Mouse (Mus musculus) layer of hippocampus, adult 2 months (tissue): ENCODE measurements around the gene Spsb4. TPM values are rescaled to one million over a fixed set of nuclear protein-coding genes. Genes with fewer than 3 reads are reported as not detected.

Source experiments
- DNase-seq, 2 experiments: peaks; one replicate each; pipeline ENCODE4 v3.0.0; 2022; ENCODE audit warnings: low spot score in 2 of 2
- H3K27ac ChIP-seq: fragments of 200-600 bp; 2 replicates; pipeline ENCODE4 v1.8.1; 2022
- H3K4me3 ChIP-seq: fragments of 200-600 bp; 2 replicates; pipeline ENCODE4 v1.8.1; 2022; ENCODE audit warnings: mild to moderate bottlenecking
- CTCF ChIP-seq: fragments of 200-600 bp; conservative IDR thresholded peaks from 2 replicates; pipeline ENCODE4 v1.8.1; 2022; ENCODE audit warnings: antibody characterized with exemption, mild to moderate bottlenecking, moderate library complexity
- long read RNA-seq, 2 experiments: library from polyadenylated mRNA; stranded (forward); transcript quantifications; one replicate each; pipeline ENCODE4 v2.0.0; 2021; ENCODE audit warnings: borderline mapping rate in 2 of 2
- total RNA-seq, 2 experiments: library from RNA; stranded (reverse); gene quantifications; 2 replicates each; pipeline ENCODE4 v1.2.3; 2021

The Spsb4 gene
- total RNA-seq, result 1 to 10 TPM; 4.9 to 5.1 TPM
- long read RNA-seq, experiment 1, transcript Spsb4-201 (3 exons, 2,720 nt), result major isoform, 5 of 6 reads
- long read RNA-seq, experiment 1, partial matches to known transcripts, result 0 of 6 reads
- long read RNA-seq, experiment 1, other reads (novel, unspliced or antisense), result 1 of 6 reads
- long read RNA-seq, experiment 2, transcript Spsb4-201 (3 exons, 2,720 nt), result major isoform, 8 of 10 reads
- long read RNA-seq, experiment 2, partial matches to known transcripts, result 0 of 10 reads
- long read RNA-seq, experiment 2, other reads (novel, unspliced or antisense), result 2 of 10 reads

DNA sequence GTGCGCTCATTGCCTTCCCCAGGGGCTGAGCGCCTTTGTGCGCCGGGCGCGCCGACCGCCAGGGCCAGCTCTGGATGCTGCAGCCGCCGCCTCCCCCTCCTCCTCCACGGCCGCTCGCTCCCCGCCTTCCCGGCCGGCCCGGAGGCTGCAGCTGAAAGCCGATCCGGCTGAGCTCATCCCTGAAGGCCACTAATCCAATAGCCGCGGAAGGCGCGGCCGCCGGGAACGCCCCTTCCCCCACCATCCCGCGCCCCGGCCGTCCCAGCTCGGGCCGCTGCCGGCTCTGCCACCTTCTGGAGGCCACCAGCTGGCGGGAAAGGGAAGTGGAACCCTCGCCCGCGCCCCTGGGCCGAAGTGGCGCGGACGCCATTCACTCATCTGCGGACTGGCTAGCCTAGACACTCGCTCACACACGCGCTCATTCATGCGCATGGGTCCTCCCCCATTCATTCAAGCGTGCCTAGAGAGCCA, at the start of gene Spsb4:
Gene Spsb4, minus strand, starts transcription at position 167 of the 471 bp plus-strand sequence.
- peak within 1 kb of the TSS; percentile 70 for H3K4me3 ChIP-seq
- H3K27ac ChIP-seq, result peak within 1 kb of the TSS; percentile 82
- TF ChIP-seq CTCF, result peak; percentile 73
- DNase-seq, result peak; percentile 64 to 67

- TF ChIP-seq CTCF, result no peak
- no peak for DNase-seq
- no peak overlapping the region for H3K4me3 ChIP-seq
- H3K27ac ChIP-seq, result no peak overlapping the region
These were observed 49.1 kb upstream of the Spsb4 start for GRCm38 (mm10) chr9:97067761-97068160.

- no peak for DNase-seq
- no peak overlapping the region for H3K27ac ChIP-seq
- no peak overlapping the region for H3K4me3 ChIP-seq
- TF ChIP-seq CTCF, result no peak
These were observed 47.2 kb upstream of the Spsb4 start for GRCm38 (mm10) chr9:97065885-97066284.

GRCm38 (mm10) chr9:97065216-97065615, 46.6 kb upstream of the Spsb4 start:
- no peak for TF ChIP-seq CTCF
- Histone ChIP-seq H3K4me3 (no peak overlapping the region), H3K27ac (no peak overlapping the region)
- no peak for DNase-seq

GRCm38 (mm10) chr9:97064161-97064560, 45.5 kb upstream of the Spsb4 start:
- Histone ChIP-seq H3K4me3 (no peak overlapping the region), H3K27ac (no peak overlapping the region)
- no peak for TF ChIP-seq CTCF
- no peak for DNase-seq

GRCm38 (mm10) chr9:97061696-97062095, 43.1 kb upstream of the Spsb4 start:
- no peak for DNase-seq
- Histone ChIP-seq H3K27ac (no peak overlapping the region), H3K4me3 (no peak overlapping the region)
- TF ChIP-seq CTCF, result no peak

GRCm38 (mm10) chr9:97056541-97057338, 38.1 kb upstream of the Spsb4 start:
- Histone ChIP-seq H3K4me3 (no peak overlapping the region), H3K27ac (no peak overlapping the region)
- DNase-seq, result no peak
- TF ChIP-seq CTCF, result no peak

DNA sequence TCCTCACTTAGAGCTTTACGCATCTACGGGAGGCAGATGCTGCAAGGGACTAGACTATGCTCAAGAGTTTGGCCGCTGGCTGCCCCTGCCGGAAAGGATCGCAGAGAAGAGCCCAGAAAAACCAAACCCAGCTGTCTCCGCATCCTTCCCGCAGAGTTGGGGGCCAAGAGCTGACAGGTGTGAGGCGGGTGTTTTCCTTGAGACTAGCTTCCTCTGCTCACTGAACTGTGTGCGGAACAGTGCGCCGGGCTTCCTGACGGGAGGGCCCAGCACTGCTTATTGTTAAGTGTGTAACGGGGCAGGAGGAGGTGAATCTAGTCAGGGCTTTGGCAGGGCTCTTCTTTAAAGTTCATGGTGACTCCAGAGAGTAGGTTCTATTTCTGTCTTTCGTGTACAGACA, 37.3 kb upstream of the Spsb4 start:
- H3K4me3 ChIP-seq, result no peak overlapping the region
- DNase-seq, result no peak
- TF ChIP-seq CTCF, result no peak
- H3K27ac ChIP-seq, result no peak overlapping the region

DNA sequence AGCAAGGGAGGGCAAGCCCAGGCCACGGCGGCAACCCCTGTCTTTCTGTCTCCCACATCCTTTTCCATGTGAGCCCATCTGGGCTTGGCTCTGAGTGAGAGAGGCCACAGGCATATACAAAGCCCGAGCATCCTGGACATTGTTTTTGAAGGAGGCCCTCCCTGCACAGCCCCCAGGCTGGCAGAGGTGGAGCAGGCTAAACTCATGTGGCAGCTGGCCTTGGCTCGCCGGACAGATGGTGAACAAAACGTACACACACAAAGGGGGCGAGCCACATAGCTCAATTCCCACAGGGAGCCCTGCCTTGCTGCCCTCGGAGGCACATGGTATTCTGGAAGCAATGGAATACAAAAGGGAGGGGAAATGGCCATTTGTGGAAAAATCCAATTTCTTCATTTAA, 32.5 kb upstream of the Spsb4 start:
- TF ChIP-seq CTCF, result no peak
- no peak for DNase-seq
- Histone ChIP-seq H3K27ac (no peak overlapping the region), H3K4me3 (no peak overlapping the region)

GRCm38 (mm10) chr9:97046240-97046639, 27.6 kb upstream of the Spsb4 start:
- Histone ChIP-seq H3K27ac (no peak overlapping the region), H3K4me3 (no peak overlapping the region)
- DNase-seq, result no peak
- no peak for TF ChIP-seq CTCF

GRCm38 (mm10) chr9:97041633-97042032, 23.0 kb upstream of the Spsb4 start:
- DNase-seq, result no peak
- TF ChIP-seq CTCF, result no peak
- Histone ChIP-seq H3K27ac (no peak overlapping the region), H3K4me3 (no peak overlapping the region)

- H3K27ac ChIP-seq, result no peak overlapping the region
- no peak for TF ChIP-seq CTCF
- DNase-seq, result no peak
- H3K4me3 ChIP-seq, result no peak overlapping the region
These were observed 19.4 kb upstream of the Spsb4 start for GRCm38 (mm10) chr9:97038010-97038409.

- no peak for TF ChIP-seq CTCF
- no peak overlapping the region for H3K27ac ChIP-seq
- no peak overlapping the region for H3K4me3 ChIP-seq
- no peak for DNase-seq
These were observed 18.0 kb upstream of the Spsb4 start for GRCm38 (mm10) chr9:97036656-97037055.

GRCm38 (mm10) chr9:97027361-97027760, 8.7 kb upstream of the Spsb4 start:
- no peak for TF ChIP-seq CTCF
- H3K4me3 ChIP-seq, result no peak overlapping the region
- DNase-seq, result no peak

More at GRCm38 (mm10) chr9:97027361-97027760, 8.7 kb upstream of the Spsb4 start:
- no peak overlapping the region for H3K27ac ChIP-seq
